Mouse (Mus musculus) CD4-positive, CD25-positive, alpha-beta regulatory T cell, adult 2 months (primary cell): Measurements from ENCODE around the gene Gigyf2.
"Not testable (repeated sequence)": the region's sequence is repeated elsewhere in the genome, so short reads cannot be mapped to it uniquely, and the experiment has no call there.

ENCODE experiments used
- DNase-seq: peaks from one replicate; pipeline ENCODE4 v3.0.0-alpha.2; 2012; ENCODE audit warnings: low read depth, low spot score

The Gigyf2 gene

DNA sequence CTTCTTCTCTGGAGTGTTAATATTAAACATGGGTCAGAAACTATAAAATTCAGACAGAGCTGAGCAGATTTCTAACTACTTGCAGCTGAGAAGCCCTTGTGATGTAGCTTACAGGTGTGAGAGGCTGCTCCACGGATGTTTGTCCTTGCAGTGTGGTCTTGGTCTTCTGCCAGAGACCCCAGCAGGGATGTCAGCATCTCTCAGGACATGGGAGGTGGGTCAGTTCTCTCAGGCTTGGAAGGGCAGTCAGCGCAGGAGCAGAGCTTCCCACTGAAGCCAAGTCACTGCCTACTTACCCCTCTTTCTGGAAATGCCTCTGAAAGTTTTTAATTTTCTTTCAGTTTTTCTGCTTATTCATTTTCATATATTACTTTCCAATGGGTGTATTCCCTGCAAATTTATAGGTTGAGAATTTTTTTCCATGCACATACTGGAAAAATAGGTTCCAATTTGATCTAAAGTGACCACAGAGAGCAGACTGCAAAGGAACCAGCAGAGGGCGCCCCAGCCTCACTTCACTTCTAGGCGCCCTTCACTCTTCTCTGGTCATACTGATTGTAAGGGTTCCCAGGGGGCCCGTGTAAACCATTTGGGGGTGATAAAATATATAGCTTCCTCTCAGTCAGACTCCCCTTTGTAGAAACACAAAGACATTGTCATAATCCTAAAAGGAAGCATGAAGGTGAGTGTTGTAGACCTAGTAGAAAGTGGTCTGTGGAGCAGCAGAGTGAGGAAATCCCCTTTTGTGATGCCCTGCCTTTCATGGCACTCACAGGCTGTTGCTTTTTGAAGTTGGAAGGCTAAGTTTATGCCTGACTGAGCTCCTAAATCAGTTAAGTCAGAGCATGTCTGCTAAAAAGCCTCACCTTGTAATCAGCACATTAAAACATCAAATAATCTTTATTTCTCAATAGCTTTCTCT lies 120.6 kb downstream of the Gigyf2 start:
- peak; percentile 79 for DNase-seq

DNA sequence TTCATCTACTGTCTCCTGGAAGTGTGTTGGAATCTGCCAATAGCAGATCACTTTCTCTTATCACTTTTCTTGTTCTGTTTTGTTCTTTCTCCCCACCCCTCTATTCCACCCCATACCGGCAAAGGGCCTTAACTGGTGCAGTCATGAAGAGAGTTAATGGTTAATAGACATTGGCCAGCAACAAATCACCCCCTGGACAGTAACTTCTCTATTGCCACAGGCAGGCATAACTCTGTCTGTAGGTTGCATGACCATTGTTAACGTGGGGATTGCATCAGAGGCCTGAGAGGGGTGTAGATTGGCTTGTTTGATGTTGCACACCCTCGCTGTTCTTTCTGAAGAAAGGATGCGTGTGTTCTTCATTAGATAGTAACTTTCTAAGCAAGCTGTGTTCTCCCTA lies 122.6 kb downstream of the Gigyf2 start:
- no peak for DNase-seq

DNA sequence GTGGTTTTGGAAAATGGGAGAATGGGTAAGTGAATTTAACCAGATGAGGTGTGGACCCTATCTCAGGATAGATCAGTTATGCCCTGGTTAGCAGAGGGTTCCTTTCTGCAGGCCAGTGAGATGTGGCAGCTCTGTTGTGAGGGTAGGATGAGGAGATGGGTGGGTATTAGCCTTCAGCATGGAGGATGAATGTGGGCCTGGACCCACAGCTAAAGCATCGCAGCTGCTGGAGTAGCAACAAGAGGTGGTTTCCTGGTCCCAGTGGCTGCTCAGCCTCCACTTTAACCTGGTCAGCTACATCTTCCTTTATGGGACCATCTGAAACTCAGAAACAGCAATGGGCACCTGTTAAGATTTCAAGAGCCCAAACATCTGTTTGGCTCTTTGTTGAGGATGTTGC lies 129.6 kb downstream of the Gigyf2 start:
- no peak for DNase-seq

DNA sequence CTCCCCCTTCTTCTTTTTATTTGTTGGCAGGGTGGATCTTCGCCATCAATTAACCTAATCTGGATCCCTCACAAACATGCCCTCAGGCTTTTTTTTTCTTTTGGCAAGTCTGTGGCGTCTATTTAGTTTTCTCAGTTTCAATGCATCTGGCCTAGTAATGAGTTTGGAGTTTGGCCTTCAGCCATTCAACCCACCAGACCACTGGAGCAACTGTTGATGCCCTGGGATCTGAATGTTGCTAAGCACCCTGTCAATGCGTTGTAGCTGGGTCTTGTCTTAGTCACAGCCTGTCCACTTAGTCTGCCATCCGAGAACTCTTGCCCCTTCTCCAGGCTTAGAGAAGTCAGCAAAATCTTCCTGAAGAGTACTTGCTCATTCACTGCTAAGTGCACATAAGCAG lies 131.2 kb downstream of the Gigyf2 start:
- DNase-seq: no peak

DNA sequence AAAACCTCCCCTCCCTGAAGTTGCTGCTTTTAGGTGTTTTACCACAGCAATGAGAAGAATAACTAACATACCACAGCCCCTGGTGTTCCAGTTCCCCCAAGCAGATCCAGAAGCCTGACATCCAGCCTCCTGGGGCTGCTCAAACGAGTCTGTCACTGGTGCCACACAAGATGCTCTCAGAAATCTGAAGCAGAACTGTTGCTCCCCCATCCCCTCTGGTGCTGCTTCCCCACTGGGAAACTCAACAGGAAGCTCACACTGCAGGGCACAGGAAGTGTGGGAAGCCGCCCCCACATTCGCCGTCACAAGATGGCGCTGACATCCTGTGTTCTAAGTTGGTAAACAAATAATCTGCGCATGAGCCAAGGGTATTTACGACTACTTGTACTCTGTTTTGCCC lies 133.1 kb downstream of the Gigyf2 start:
- DNase-seq: peak; percentile 20

DNA sequence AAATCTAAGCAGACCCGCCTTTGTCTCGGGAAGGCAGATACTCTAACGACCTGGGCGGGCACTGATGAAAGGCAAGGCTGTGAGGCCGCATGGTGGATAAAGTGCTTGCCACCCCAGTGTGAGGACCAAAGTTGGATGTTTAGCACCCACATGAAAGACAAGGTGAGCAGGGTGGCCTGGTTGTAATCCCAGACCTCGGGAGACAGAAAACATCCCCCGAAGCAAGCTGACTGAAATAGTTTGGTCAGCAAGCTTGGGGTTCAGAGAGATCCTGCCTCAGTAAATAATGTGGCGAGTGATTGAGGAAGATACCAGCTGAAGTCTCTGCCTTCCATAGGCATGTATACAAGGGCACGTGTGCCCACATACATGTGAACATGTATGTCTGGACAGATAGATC lies 140.7 kb downstream of the Gigyf2 start:
- DNase-seq: peak; percentile 10

DNA sequence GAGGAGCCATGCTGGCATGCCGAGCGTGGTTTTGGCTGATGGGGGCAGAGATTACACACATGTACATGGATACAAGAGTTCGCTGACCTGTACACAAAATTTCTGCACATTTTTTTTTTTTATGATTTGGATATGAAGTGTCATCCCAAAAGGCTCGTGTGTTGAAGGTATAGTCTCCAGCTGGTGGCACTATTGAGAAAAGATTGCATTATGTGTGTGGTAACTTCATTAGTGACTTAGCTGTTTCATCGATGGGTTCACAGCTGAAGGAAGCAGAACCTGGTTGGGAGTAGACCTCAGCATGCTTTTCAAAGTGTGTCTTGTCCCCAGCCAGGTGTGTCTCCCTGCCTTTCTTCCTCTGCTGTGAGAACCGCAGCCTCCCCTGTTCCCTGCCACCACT lies 141.5 kb downstream of the Gigyf2 start:
- DNase-seq: peak; percentile 35

DNA sequence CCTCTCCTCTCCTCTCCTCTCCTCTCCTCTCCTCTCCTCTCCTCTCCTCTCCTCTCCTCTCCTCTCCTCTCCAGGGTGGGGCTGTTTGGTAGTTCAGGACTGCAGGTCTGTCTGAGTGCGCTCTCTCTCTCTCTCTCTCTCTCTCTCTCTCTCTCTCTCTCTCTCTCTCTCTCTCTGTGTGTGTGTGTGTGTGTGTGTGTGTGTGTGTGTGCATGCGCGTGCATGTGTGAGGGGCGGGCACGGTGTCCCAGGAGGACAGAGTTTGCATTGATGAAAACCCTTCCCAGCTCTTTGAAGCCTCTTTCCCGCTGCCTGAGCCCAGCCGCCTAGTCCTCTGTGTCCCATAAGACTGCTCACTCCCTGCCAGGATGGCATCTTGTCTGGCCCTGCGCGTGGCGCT lies 143.2 kb downstream of the Gigyf2 start, which contains the start of gene Snorc:
TSS of gene Snorc (plus strand) at position 301 of the 400 bp plus-strand sequence.
- not testable (repeated sequence) for DNase-seq

DNA sequence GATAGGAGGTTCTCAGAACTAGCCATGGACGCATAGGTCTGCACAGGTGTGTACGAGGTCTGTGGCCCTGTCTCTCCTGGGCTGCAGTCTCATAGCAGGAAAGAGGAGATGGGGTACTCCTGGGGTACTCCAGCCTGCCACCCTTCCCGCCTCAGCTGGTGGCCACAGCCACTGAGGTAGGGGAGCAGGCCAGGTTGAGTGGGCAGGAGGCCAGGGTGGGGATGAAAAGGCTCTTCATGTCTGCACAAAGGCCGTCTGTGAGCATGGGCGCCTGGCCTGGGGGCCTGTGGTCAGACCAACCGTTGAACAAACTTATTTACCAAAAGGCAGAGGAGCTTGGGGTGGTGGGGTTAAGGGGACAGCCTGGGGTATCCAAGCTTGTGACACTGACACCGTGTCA lies 145.1 kb downstream of the Gigyf2 start:
- no peak for DNase-seq

DNA sequence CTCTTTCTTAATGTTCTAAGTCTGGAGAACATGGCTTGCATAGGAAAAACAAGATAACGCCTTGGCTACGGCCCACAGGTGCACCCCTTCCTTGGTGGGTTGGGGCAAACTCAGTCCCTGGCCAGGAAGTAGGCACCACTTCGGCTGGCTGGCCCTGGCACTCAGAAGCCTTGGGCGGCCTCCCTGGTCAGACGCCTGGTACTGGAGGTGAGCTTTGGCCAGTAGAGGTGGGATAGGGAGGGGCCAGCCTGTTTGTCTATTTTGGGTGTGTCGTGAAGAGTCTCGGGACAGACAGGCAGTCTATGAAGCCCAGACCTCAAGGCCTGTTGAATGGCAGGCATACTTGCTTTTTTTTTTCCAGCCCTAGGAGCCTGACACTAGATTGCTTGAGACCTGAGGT lies 145.8 kb downstream of the Gigyf2 start:
- no peak for DNase-seq

DNA sequence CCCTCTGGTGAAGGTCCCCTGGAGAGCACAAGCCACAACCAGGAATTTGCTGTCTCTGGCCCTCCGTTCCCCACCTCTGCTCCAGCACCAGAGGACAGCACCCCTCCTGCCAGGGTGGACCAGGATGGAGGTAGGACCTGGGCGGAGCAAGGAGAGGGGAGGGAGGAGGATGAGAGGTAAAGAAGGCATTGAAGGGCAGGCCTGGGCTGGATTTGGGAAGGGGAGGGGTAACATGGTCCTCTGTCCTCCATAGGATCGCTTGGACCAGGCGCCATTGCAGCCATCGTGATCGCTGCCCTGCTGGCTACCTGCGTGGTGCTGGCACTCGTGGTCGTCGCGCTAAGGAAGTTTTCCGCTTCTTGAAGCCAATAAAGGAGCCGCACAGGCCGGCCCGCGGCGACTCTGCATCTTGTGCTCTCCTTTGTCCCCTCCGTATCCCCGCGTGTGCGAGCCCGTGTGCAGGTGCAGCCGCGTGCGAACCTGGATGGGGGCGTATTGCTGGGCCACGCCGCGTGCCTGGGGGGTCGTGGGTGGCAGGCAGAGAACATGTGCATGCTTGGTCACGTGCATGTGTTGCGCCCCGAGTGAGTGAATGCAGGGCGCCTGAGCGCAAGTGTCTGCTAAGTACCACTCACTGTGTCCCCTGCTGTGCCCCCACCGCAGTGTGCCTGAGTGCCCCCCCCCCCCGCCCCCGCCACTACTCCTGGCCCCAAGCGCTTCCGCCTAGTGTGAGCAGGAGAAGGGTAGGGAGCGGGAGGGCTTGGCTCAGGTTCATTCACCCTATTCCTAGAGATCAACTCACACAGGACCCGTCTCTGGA lies 148.5 kb downstream of the Gigyf2 start:
- no peak for DNase-seq

DNA sequence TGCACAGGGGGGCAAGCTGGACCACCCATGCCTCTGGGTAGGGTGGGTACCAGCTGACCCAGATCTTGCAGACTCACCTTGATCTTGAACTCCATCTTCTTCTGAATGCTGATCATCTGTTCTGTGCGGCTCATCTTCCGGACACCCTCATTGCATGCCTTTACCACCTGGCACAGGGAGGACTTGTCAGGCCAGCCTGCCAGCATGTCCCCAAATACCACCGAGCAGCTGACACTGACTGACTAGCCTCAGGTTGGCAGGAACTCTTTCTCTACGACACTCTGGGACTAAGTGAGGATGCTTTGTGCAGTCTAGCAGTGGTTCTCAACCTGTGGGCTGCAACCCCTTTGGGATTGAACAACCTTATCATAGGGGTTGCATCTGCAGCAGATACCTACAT lies 155.7 kb downstream of the Gigyf2 start:
- DNase-seq: no peak

DNA sequence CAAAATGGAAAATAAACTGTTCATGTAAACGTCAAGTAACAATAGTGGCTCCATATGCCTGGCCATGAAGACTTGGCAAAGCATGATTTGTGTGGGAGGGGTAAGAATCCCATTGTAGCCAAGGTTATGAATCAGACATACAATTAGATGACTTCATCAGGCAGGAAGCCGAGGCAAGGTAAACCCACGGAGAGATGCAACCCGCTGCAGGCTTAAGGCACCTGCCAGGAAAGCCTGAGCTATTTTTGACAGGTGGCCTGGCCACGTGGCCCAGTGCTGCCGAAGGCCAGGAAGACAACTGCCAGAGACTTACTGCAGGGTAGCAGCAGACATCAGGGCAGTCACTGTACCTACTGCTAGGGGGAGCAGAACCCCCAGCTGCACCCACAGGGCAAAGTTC lies 159.6 kb downstream of the Gigyf2 start:
- DNase-seq: no peak

DNA sequence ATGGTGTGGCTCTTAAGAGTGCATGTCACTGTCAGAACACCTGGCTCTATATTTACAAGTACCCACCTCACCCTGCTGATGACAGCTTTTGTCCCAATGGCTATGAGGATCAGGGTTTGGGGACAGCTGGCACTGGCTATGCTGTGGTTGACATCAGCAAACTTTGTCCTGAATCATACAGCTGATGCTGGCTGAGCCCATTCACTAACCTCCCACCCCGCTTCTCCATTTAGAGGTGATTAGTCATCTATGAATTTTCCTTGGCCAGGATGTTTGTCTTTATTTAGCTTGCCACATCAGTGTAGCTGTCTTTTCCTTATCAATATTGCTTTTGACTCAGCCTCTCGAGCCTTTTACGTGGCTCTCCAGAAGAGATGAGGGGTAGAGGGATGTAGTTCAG lies 165.5 kb downstream of the Gigyf2 start:
- no peak for DNase-seq

DNA sequence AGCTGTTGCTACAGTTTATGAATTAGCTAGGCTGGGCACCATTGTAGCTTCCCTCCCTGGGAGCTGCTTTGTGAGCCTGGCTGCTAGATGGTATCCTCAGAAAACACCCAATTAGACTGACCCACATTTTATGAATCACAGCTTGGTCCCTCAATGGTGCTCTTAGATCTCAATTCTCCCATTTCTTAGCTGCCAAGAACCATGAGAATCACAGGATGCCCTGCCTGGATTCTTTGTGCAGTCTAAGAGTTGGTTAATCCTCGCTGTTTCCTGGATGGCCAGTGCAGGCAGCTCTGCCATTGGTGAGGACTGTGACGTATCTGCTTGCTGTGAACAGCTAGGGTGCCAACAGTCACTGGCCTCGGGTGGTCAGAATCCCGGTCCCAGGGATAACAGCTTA lies 166.7 kb downstream of the Gigyf2 start:
- no peak for DNase-seq
